Mouse (Mus musculus) bone marrow, adult 2 months (tissue): Measurements from ENCODE around the gene Lmo3.

Experiments used
- CTCF ChIP-seq: fragments of 200-500 bp; IDR thresholded peaks from 2 replicates; pipeline ENCODE4 v1.5.1; 2011; ENCODE audit warnings: low read length, control low read depth; ENCODE audit not compliant: control insufficient read depth, insufficient read depth
- POLR2A ChIP-seq: fragments of 200-500 bp; IDR thresholded peaks from 2 replicates; pipeline ENCODE4 v1.6.1; 2011; ENCODE audit warnings: low read depth, mild to moderate bottlenecking, control low read depth, low read length, borderline replicate concordance; ENCODE audit not compliant: control insufficient read depth

DNA sequence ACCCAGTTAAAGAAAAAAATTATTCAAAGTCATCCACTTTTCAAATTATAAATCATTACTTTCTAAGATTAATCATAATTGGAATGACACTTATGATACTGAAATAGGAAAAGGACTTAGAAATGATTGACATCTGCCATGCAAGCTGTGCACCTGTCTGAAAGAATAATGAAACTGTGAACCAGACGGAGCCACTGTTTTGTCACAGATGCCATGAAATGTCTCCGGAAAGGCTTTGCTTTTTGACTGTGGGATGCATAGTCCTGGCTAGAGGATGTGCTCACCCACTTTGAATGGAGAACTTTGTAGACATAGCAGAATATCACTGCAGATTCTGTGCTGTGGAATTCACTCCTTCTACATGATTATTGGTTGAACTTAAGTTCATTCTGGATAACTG lies 18.4 kb downstream of the Lmo3 start:
- TF ChIP-seq CTCF: no peak
- no peak for TF ChIP-seq POLR2A
